Mouse (Mus musculus): ENCODE results near the gene Dusp7. TPM values are rescaled to one million over a fixed set of nuclear protein-coding genes. Genes with fewer than 3 reads are reported as not detected.

Dusp7 gene
- polyA plus RNA-seq (2017; shearing (Covaris generic)): 10 to 100 TPM; 48.0 to 62.3 TPM

GRCm38 (mm10) chr9:106368112-106368717, at the start of gene Dusp7:
Dusp7 (plus strand) TSS chr9:106368632.

Other genes starting within 250 kb of the Dusp7 start
- gene Glyctk, start 210.5 kb upstream of the Dusp7 start, polyA plus RNA-seq (2017; shearing (Covaris generic)): 1 to 10 TPM; 4.2 to 5.8 TPM
- gene Wdr82, start 197.7 kb upstream of the Dusp7 start, polyA plus RNA-seq (2017; shearing (Covaris generic)): 10 to 100 TPM; 80.4 to 92.4 TPM
- 100 to 1,000 TPM in 1 of 2 experiments, 10 to 100 TPM in 1; 60.9 to 115 TPM for gene Ppm1m, start 168.9 kb upstream of the Dusp7 start, polyA plus RNA-seq (2017; shearing (Covaris generic))
- gene Twf2, start 165.5 kb upstream of the Dusp7 start, polyA plus RNA-seq (2017; shearing (Covaris generic)): 100 to 1,000 TPM; 264 to 286 TPM
- not detected for gene Tlr9, start 146.0 kb upstream of the Dusp7 start, polyA plus RNA-seq (2017; shearing (Covaris generic))
- 10 to 100 TPM; 31.6 to 40.0 TPM for gene Alas1, start 120.0 kb upstream of the Dusp7 start, polyA plus RNA-seq (2017; shearing (Covaris generic))
- 1 to 10 TPM; 7.3 to 9.9 TPM for gene Poc1a, start 87.6 kb upstream of the Dusp7 start, polyA plus RNA-seq (2017; shearing (Covaris generic))
- gene Rpl29, start 60.8 kb downstream of the Dusp7 start, polyA plus RNA-seq (2017; shearing (Covaris generic)): 100 to 1,000 TPM; 570 to 948 TPM
- 10 to 100 TPM; 10.1 to 16.3 TPM for gene Acy1, start 69.7 kb downstream of the Dusp7 start, polyA plus RNA-seq (2017; shearing (Covaris generic))
- 1 to 10 TPM; 4.6 to 5.4 TPM for gene Abhd14b, start 78.8 kb downstream of the Dusp7 start, polyA plus RNA-seq (2017; shearing (Covaris generic))
- gene Abhd14a, start 79.0 kb downstream of the Dusp7 start, polyA plus RNA-seq (2017; shearing (Covaris generic)): 10 to 100 TPM in 1 of 2 experiments, 1 to 10 TPM in 1; 7.4 to 14.2 TPM
- gene Pcbp4, start 84.7 kb downstream of the Dusp7 start, polyA plus RNA-seq (2017; shearing (Covaris generic)): 10 to 100 TPM; 13.7 to 15.9 TPM
- gene Gpr62, start 97.3 kb downstream of the Dusp7 start, polyA plus RNA-seq (2017; shearing (Covaris generic)): under 1 TPM; 0.11 to 0.39 TPM
- gene Rrp9, start 107.3 kb downstream of the Dusp7 start, polyA plus RNA-seq (2017; shearing (Covaris generic)): 10 to 100 TPM; 46.5 to 70.2 TPM
- 10 to 100 TPM; 51.2 to 60.8 TPM for gene Parp3, start 108.3 kb downstream of the Dusp7 start, polyA plus RNA-seq (2017; shearing (Covaris generic))
- gene Iqcf1, start 131.3 kb downstream of the Dusp7 start, polyA plus RNA-seq (2017; shearing (Covaris generic)): under 1 TPM in 1 of 2 experiments, not detected in 1; 0.34 TPM
- not detected for gene Iqcf5, start 145.9 kb downstream of the Dusp7 start, polyA plus RNA-seq (2017; shearing (Covaris generic))
- gene Iqcf3, start 193.0 kb downstream of the Dusp7 start, polyA plus RNA-seq (2017; shearing (Covaris generic)): under 1 TPM in 1 of 2 experiments, not detected in 1; 0.82 TPM
- gene Iqcf4, start 202.4 kb downstream of the Dusp7 start, polyA plus RNA-seq (2017; shearing (Covaris generic)): not detected